ENCODE assay signal across 22 mouse cellular contexts in genomic region chr14:35404249-35404908, GRCm38 (mm10).
DNase-seq lines count a peak whose midpoint lies in the region; ATAC-seq and TF ChIP-seq lines count a peak whose summit lies in the region.
"Had no signal": no experiment of that assay in that cellular context is flagged by ENCODE, and none has a peak within 500 bp of the region (broad histone marks: within the 10 kb centered on the region; RNA-seq: fewer than 3 reads in every experiment).

No protein-coding gene starts in this region.

- no peak for TF ChIP-seq CTCF in forebrain, postnatal 0 days (IDR thresholded peaks at IDR 0.05; ENCODE audit: low read depth)

- no peak for DNase-seq in hindbrain, embryonic 11.5 days (ENCODE audit: low spot score)
- no peak for DNase-seq in neural tube, embryonic 10.5 days (ENCODE audit: extremely low spot score, low spot score)
- no peak for DNase-seq in MN1 (ENCODE audit: low spot score)
- no peak for DNase-seq in forebrain, postnatal 0 days
- DNase-seq: adrenal gland, adult 8-10 months; adrenal gland, postnatal 36 days; cerebellum, adult 11 months; cerebellum, adult 8-10 months; cerebellum, postnatal 14 days; embryo, embryonic 11 days; gastrocnemius, postnatal 36 days; heart, adult 18-20 months; heart, postnatal 14 days had no signal

- H3K4me3 ChIP-seq in hindbrain, embryonic 15.5 days, result no peak overlapping the region
- no peak overlapping the region for H3K4me3 ChIP-seq in hindbrain, embryonic 11.5 days (ENCODE audit: low read depth, low read length)
- H3K4me3 ChIP-seq in neural tube, embryonic 13.5 days, result no peak overlapping the region
- no peak overlapping the region for H3K4me3 ChIP-seq in midbrain, embryonic 16.5 days (ENCODE audit: low read depth, low read length)
- no peak overlapping the region for H3K4me3 ChIP-seq in forebrain, postnatal 0 days (ENCODE audit: low read depth, low read length)
- H3K4me3 ChIP-seq: embryonic facial prominence, embryonic 15.5 days; erythroblast, embryonic 14.5 days; forebrain, embryonic 10.5 days; heart, embryonic 15.5 days had no signal

- H3K4me1 ChIP-seq in hindbrain, embryonic 15.5 days (replicated peaks), result no peaks in the 10 kb centered on the region
- no peaks in the 10 kb centered on the region for H3K4me1 ChIP-seq in hindbrain, embryonic 11.5 days (replicated peaks; ENCODE audit: control insufficient read depth, insufficient read depth, low read length)
- peaks cover 4% of the 10 kb centered on the region; the same call in 1 of the 2 replicates for H3K4me1 ChIP-seq in neural tube, embryonic 13.5 days (replicated peaks)
- H3K4me1 ChIP-seq in midbrain, embryonic 16.5 days (ENCODE audit: control insufficient read depth, insufficient read depth, low read length), result no peaks in the 10 kb centered on the region
- no peaks in the 10 kb centered on the region for H3K4me1 ChIP-seq in forebrain, postnatal 0 days (ENCODE audit: insufficient read depth)
- H3K4me1 ChIP-seq: embryonic facial prominence, embryonic 15.5 days; forebrain, embryonic 10.5 days; heart, embryonic 15.5 days had no signal

- ATAC-seq in hindbrain, embryonic 15.5 days (ENCODE audit: low FRiP score, low read depth), result peak; percentile 48; the same call in 1 of the 2 replicates
- ATAC-seq in hindbrain, embryonic 11.5 days (ENCODE audit: low FRiP score), result no peak
- ATAC-seq in neural tube, embryonic 13.5 days (ENCODE audit: low read depth), result peak; percentile 84
- peak; percentile 51; the same call in 1 of the 2 replicates for ATAC-seq in midbrain, embryonic 16.5 days
- ATAC-seq in forebrain, postnatal 0 days, result no peak
- ATAC-seq: forebrain, embryonic 14.5 days had no signal

- no peak overlapping the region for H3K4me2 ChIP-seq in hindbrain, embryonic 15.5 days
- H3K4me2 ChIP-seq in hindbrain, embryonic 11.5 days (replicated peaks; ENCODE audit: low read depth, low read length), result no peak overlapping the region
- H3K4me2 ChIP-seq in neural tube, embryonic 13.5 days, result no peak overlapping the region
- H3K4me2 ChIP-seq in midbrain, embryonic 16.5 days (ENCODE audit: low read length), result no peak overlapping the region
- H3K4me2 ChIP-seq in forebrain, postnatal 0 days (ENCODE audit: low read depth), result no peak overlapping the region
- H3K4me2 ChIP-seq: embryonic facial prominence, embryonic 15.5 days; heart, embryonic 11.5 days; heart, embryonic 15.5 days had no signal

- H3K36me3 ChIP-seq in hindbrain, embryonic 15.5 days, result no peaks in the 10 kb centered on the region
- no peaks in the 10 kb centered on the region for H3K36me3 ChIP-seq in hindbrain, embryonic 11.5 days (ENCODE audit: control insufficient read depth, insufficient read depth, low read length)
- H3K36me3 ChIP-seq in neural tube, embryonic 13.5 days, result no peaks in the 10 kb centered on the region
- H3K36me3 ChIP-seq in midbrain, embryonic 16.5 days (ENCODE audit: control insufficient read depth, insufficient read depth, low read length), result no peaks in the 10 kb centered on the region
- H3K36me3 ChIP-seq in forebrain, postnatal 0 days (ENCODE audit: insufficient read depth), result no peaks in the 10 kb centered on the region
- H3K36me3 ChIP-seq: embryonic facial prominence, embryonic 15.5 days; forebrain, embryonic 10.5 days; heart, embryonic 15.5 days had no signal

- no peak overlapping the region for H3K9ac ChIP-seq in hindbrain, embryonic 15.5 days
- H3K9ac ChIP-seq in hindbrain, embryonic 11.5 days (ENCODE audit: low read depth, low read length), result no peak overlapping the region
- H3K9ac ChIP-seq in neural tube, embryonic 13.5 days, result no peak overlapping the region
- no peak overlapping the region for H3K9ac ChIP-seq in midbrain, embryonic 16.5 days (ENCODE audit: low read depth, low read length)
- H3K9ac ChIP-seq in forebrain, postnatal 0 days, result no peak overlapping the region
- H3K9ac ChIP-seq: embryonic facial prominence, embryonic 15.5 days; heart, embryonic 15.5 days had no signal

- WGBS in hindbrain, embryonic 15.5 days, result 65% methylated on average over 3 of the region's 3 CpGs
- 84% methylated on average over 3 of the region's 3 CpGs for WGBS in hindbrain, embryonic 11.5 days
- WGBS in neural tube, embryonic 13.5 days, result 64% methylated on average over 3 of the region's 3 CpGs
- 60% methylated on average over 3 of the region's 3 CpGs for whole genome bisulfite sequencing in midbrain, embryonic 16.5 days
- WGBS in forebrain, postnatal 0 days, result 68% methylated on average over 3 of the region's 3 CpGs

- H3K27me3 ChIP-seq in hindbrain, embryonic 15.5 days, result no peaks in the 10 kb centered on the region
- no peaks in the 10 kb centered on the region for H3K27me3 ChIP-seq in hindbrain, embryonic 11.5 days (ENCODE audit: control insufficient read depth, insufficient read depth, low read length)
- no peaks in the 10 kb centered on the region for H3K27me3 ChIP-seq in neural tube, embryonic 13.5 days
- no peaks in the 10 kb centered on the region for H3K27me3 ChIP-seq in midbrain, embryonic 16.5 days (ENCODE audit: control insufficient read depth, insufficient read depth, low read depth, low read length)
- H3K27me3 ChIP-seq in forebrain, postnatal 0 days (ENCODE audit: insufficient read depth, low read length), result no peaks in the 10 kb centered on the region
- H3K27me3 ChIP-seq: embryonic facial prominence, embryonic 15.5 days; heart, embryonic 15.5 days had no signal

- no peaks in the 10 kb centered on the region for H3K9me3 ChIP-seq in hindbrain, embryonic 15.5 days
- no peaks in the 10 kb centered on the region for H3K9me3 ChIP-seq in hindbrain, embryonic 11.5 days (ENCODE audit: control insufficient read depth, low read length)
- H3K9me3 ChIP-seq in neural tube, embryonic 13.5 days, result no peaks in the 10 kb centered on the region
- H3K9me3 ChIP-seq in midbrain, embryonic 16.5 days (replicated peaks; ENCODE audit: control insufficient read depth, low read length, poor library complexity, severe bottlenecking), result no peaks in the 10 kb centered on the region
- no peaks in the 10 kb centered on the region for H3K9me3 ChIP-seq in forebrain, postnatal 0 days (ENCODE audit: low read length)
- H3K9me3 ChIP-seq: embryonic facial prominence, embryonic 15.5 days; forebrain, embryonic 10.5 days; heart, embryonic 15.5 days had no signal

- H3K27ac ChIP-seq in hindbrain, embryonic 15.5 days (replicated peaks), result no peak overlapping the region
- H3K27ac ChIP-seq in hindbrain, embryonic 11.5 days (ENCODE audit: low read depth, low read length), result no peak overlapping the region
- no peak overlapping the region for H3K27ac ChIP-seq in neural tube, embryonic 13.5 days (replicated peaks)
- no peak overlapping the region for H3K27ac ChIP-seq in midbrain, embryonic 16.5 days (ENCODE audit: low read length)
- H3K27ac ChIP-seq in forebrain, postnatal 0 days (ENCODE audit: low read depth, low read length), result no peak overlapping the region
- H3K27ac ChIP-seq: embryonic facial prominence, embryonic 15.5 days; forebrain, embryonic 10.5 days; heart, embryonic 15.5 days had no signal

Comparison
In these comparisons a context has a peak if more than half of its experiments do, and no peak if none do; other contexts are left out.
1. ATAC-seq: peak in hindbrain, embryonic 15.5 days (single experiment), neural tube, embryonic 13.5 days (single experiment) and midbrain, embryonic 16.5 days (single experiment); none in hindbrain, embryonic 11.5 days (single experiment) and forebrain, postnatal 0 days (single experiment).